In genomic region chr2:127225261-127225660, GRCm38 (mm10) we compare ENCODE assay signal across 12 mouse cellular contexts.
"Had no signal": no experiment of that assay in that cellular context is flagged by ENCODE, and none has a peak within 500 bp of the region (broad histone marks: within the 10 kb centered on the region; RNA-seq: fewer than 3 reads in every experiment).

No protein-coding gene starts in this region.

- H3K9me3 ChIP-seq: lung, embryonic 15.5 days had no signal

- H3K4me3 ChIP-seq: limb, embryonic 13.5 days; lung, embryonic 15.5 days; midbrain, embryonic 10.5 days; neural tube, embryonic 13.5 days had no signal

- H3K27me3 ChIP-seq: limb, embryonic 13.5 days; lung, embryonic 15.5 days; neural tube, embryonic 13.5 days had no signal

- H3K27ac ChIP-seq: limb, embryonic 13.5 days; lung, embryonic 15.5 days; midbrain, embryonic 10.5 days; neural tube, embryonic 13.5 days had no signal

- DNase-seq: kidney, adult 2 months; kidney, postnatal 4 days; left cerebral cortex, postnatal 4 days; lung, postnatal 36 days; midbrain, embryonic 14.5 days; retina, postnatal 1 day; thymus, postnatal 14 days had no signal

- H3K4me1 ChIP-seq: limb, embryonic 13.5 days; lung, embryonic 15.5 days; midbrain, embryonic 10.5 days; neural tube, embryonic 13.5 days had no signal

- H3K9ac ChIP-seq: limb, embryonic 13.5 days; lung, embryonic 15.5 days; neural tube, embryonic 13.5 days had no signal

- H3K4me2 ChIP-seq: limb, embryonic 13.5 days; liver, embryonic 11.5 days; lung, embryonic 15.5 days; neural tube, embryonic 13.5 days had no signal
